Mouse (Mus musculus) liver, postnatal 0 days (tissue): ENCODE results near the gene Cdc40.

Experiments
- CTCF ChIP-seq: sonication (generic); IDR thresholded peaks from 2 replicates; pipeline ENCODE4 v1.5.1; 2016; ENCODE audit warnings: antibody characterized with exemption, low read depth
- EP300 ChIP-seq: IDR thresholded peaks from 2 replicates; pipeline ENCODE4 v1.6.1; 2016; ENCODE audit warnings: antibody characterized with exemption, low read depth, mild to moderate bottlenecking

- TF ChIP-seq CTCF = no peak
- TF ChIP-seq EP300 = no peak
These were observed 91.0 kb downstream of the Cdc40 start for GRCm38 (mm10) chr10:40792115-40792514.
